Mouse (Mus musculus) heart, adult 2 months (tissue): ENCODE data around the gene Trak1.

Experiments used
- CTCF ChIP-seq: fragments of 200-600 bp; IDR thresholded peaks from 2 replicates; pipeline ENCODE4 v1.8.1; 2022; ENCODE audit warnings: antibody characterized with exemption, mild to moderate bottlenecking, moderate library complexity
- EP300 ChIP-seq: fragments of 200-500 bp; IDR thresholded peaks from 2 replicates; pipeline ENCODE4 v1.6.1; 2011; ENCODE audit warnings: low read depth, low read length, control low read depth; ENCODE audit not compliant: insufficient read depth
- POLR2A ChIP-seq: fragments of 200-500 bp; IDR thresholded peaks from 2 replicates; pipeline ENCODE4 v1.6.1; 2011; ENCODE audit warnings: mild to moderate bottlenecking, low read depth, low read length, control low read depth; ENCODE audit not compliant: insufficient read depth

GRCm38 (mm10) chr9:121371346-121371891, 74.1 kb downstream of the Trak1 start:
- peak; percentile 83 for TF ChIP-seq POLR2A
- TF ChIP-seq EP300 = 0 out of 2 replicates have a peak, but pooled peaks have one; percentile 29
- no peak for TF ChIP-seq CTCF
